Mouse (Mus musculus): ENCODE measurements at regions not wholly inside any gene's neighbourhood (a gene's known extent, or its start where the extent isn't known, plus 50 kb on each side); places are given as distances from the start of the nearest gene placed in this dataset.
"Not testable (repeated sequence)": the region's sequence is repeated elsewhere in the genome, so short reads cannot be mapped to it uniquely, and the experiment has no call there.

DNA sequence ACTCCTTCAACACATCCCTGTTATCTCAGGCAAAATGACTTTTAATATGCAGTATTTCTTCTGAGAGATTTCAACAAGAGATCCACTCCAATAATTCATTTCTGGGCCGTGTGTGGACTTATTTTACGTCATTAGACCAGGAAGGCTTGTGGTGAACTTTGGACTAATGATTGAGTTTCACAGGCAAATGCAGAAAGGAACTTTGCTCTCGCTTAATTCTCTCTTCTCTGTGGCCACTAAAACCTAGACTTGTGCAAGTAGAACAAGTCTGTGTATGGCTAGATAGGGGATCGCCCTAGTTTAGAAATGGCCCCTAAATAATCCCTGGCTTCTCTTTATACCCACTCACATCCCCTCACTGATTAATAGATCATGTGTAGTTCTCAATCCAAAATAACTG is 50.6 kb upstream of the Ppp1r12a start:
- H3K27ac ChIP-seq (ENCODE audit: low read depth), result peak overlapping the region; percentile 31; the same call in 1 of the 2 replicates
- ATAC-seq (peak; percentile 89), DNase-seq (no peak)
- H3K4me1 ChIP-seq (ENCODE audit: insufficient read depth), result no peaks in the 10 kb centered on the region; the same call in 1 of the 2 replicates
- TF ChIP-seq EP300 (IDR thresholded peaks at IDR 0.05; ENCODE audit: low read depth) (no peak), CTCF (IDR thresholded peaks at IDR 0.05; ENCODE audit: low read depth) (no peak)
- H3K9me3 ChIP-seq (ENCODE audit: low read length), result no peaks in the 10 kb centered on the region
- no peaks in the 10 kb centered on the region for H3K36me3 ChIP-seq (replicated peaks; ENCODE audit: insufficient read depth, low read length)
- H3K27me3 ChIP-seq (ENCODE audit: insufficient read depth, low read length), result no peaks in the 10 kb centered on the region
- no peak overlapping the region for H3K4me3 ChIP-seq (ENCODE audit: low read depth, low read length)
- no peak overlapping the region for H3K9ac ChIP-seq (replicated peaks)
- no peak overlapping the region for H3K4me2 ChIP-seq (ENCODE audit: low read depth, low read length)
- WGBS (ENCODE audit: insufficient replicate concordance), result 52% methylated on average over 4 of the region's 4 CpGs

DNA sequence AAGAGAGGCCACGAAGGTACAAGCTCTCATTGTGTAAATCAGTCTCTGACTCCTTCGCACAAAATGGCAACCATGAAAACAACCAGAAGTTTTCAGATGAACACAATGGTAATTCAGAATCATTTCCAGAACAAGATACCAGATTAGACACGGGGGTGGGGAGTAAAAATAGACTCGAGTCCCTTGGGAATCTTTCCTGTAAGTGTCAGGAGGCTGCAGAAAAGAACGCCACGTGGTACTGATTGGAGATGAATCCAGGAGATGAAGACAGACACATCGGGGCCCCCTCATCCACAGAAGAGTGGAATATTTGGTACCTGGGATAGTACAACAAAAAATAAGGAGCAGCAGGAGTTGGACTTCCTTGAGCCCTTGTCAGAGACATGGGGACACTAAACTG is 51.1 kb upstream of the Ppp1r12a start:
- Histone ChIP-seq H3K4me2 (ENCODE audit: low read depth, low read length) (no peak overlapping the region), H3K4me1 (ENCODE audit: insufficient read depth) (no peaks in the 10 kb centered on the region; the same call in 1 of the 2 replicates), H3K4me3 (ENCODE audit: low read depth, low read length) (no peak overlapping the region), H3K27me3 (ENCODE audit: insufficient read depth, low read length) (no peaks in the 10 kb centered on the region), H3K36me3 (replicated peaks; ENCODE audit: insufficient read depth, low read length) (no peaks in the 10 kb centered on the region), H3K9me3 (ENCODE audit: low read length) (no peaks in the 10 kb centered on the region), H3K27ac (ENCODE audit: low read depth) (no peak overlapping the region), H3K9ac (replicated peaks) (no peak overlapping the region)
- 70% methylated on average over 7 of the region's 7 CpGs for WGBS (ENCODE audit: insufficient replicate concordance)
- DNase-seq (no peak), ATAC-seq (no peak)
- TF ChIP-seq CTCF (IDR thresholded peaks at IDR 0.05; ENCODE audit: low read depth) (no peak), EP300 (IDR thresholded peaks at IDR 0.05; ENCODE audit: low read depth) (no peak)

DNA sequence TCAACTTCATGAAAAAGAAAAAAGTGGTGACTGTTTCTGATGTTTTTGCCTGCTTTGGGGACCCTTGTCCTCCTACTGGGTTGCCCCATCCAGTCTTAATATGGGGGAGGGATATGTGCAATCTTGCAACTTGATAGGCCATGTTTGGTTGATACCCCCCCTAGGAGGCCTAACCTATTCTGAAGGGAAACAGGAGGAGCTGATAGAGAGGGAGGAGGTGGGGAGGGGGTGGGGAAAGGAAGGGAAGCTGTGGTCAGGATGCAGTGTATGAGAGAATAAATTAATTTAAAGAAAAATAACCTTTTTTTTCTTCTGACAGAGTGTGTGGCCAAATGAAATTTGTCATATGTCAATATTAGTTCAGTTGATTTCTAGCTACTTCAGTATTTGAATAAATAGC is 51.8 kb upstream of the Ppp1r12a start:
- TF ChIP-seq CTCF (IDR thresholded peaks at IDR 0.05; ENCODE audit: low read depth), result no peak
- no peak overlapping the region for H3K4me2 ChIP-seq (ENCODE audit: low read depth, low read length)
- no peak for DNase-seq
- H3K4me3 ChIP-seq (ENCODE audit: low read depth, low read length), result no peak overlapping the region
- H3K36me3 ChIP-seq (replicated peaks; ENCODE audit: insufficient read depth, low read length), result no peaks in the 10 kb centered on the region
- no peaks in the 10 kb centered on the region for H3K27me3 ChIP-seq (ENCODE audit: insufficient read depth, low read length)
- H3K9ac ChIP-seq (replicated peaks), result no peak overlapping the region
- H3K27ac ChIP-seq (ENCODE audit: low read depth), result no peak overlapping the region
- H3K4me1 ChIP-seq (ENCODE audit: insufficient read depth), result no peaks in the 10 kb centered on the region; the same call in 1 of the 2 replicates
- H3K9me3 ChIP-seq (ENCODE audit: low read length), result no peaks in the 10 kb centered on the region
- ATAC-seq, result no peak

DNA sequence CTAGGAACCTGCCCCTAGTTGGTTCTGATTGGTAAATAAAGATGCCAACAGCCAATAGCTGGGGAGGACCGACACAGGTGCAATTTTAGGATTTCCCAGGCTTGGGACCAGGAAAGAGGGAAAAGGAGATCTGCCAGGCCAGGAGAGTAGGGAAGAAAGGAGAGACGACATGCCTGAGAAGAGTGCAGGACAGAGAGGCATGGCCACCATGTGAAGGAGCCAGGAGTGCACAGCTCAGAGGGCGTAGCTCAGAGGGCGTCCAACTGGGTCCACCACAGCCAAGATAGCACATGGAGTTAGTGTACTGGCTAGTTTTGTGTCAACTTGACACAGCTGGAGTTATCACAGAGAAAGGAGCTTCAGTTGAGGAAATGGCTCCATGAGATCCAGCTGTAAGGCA is 53.5 kb upstream of the Ppp1r12a start:
- not testable (repeated sequence) for ATAC-seq; H3K9me3 ChIP-seq (ENCODE audit: low read length); H3K27ac ChIP-seq (ENCODE audit: low read depth); DNase-seq; H3K4me1 ChIP-seq (ENCODE audit: insufficient read depth); H3K36me3 ChIP-seq (replicated peaks; ENCODE audit: insufficient read depth, low read length); H3K4me3 ChIP-seq (ENCODE audit: low read depth, low read length); H3K4me2 ChIP-seq (ENCODE audit: low read depth, low read length); H3K9ac ChIP-seq (replicated peaks); H3K27me3 ChIP-seq (ENCODE audit: insufficient read depth, low read length)
- 75% methylated on average over 4 of the region's 4 CpGs for WGBS (ENCODE audit: insufficient replicate concordance)

DNA sequence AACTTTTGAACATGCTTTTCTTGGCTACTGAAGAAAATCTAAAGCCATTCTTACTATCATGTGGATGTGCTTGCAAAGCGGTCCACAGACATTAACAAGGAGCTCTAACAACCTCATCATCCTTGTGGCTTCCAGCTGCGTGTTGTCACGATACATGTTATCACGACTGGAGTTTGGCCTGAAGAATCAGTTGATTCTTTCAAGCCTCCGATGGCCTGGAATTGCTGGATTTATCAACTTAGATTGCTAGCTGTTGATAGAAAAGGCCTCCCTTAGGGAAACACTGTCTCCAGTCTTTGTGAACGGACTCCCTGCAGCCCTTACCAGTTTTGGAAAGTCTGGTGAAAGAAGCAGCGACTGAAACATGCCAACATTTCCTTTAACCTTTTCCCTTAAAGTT is 60.5 kb upstream of the Ppp1r12a start:
- H3K4me2 ChIP-seq (ENCODE audit: low read depth, low read length), result no peak overlapping the region
- WGBS (ENCODE audit: insufficient replicate concordance), result 87% methylated on average over 7 of the region's 7 CpGs
- H3K9ac ChIP-seq (replicated peaks), result no peak overlapping the region
- no peaks in the 10 kb centered on the region for H3K36me3 ChIP-seq (replicated peaks; ENCODE audit: insufficient read depth, low read length)
- no peaks in the 10 kb centered on the region for H3K4me1 ChIP-seq (ENCODE audit: insufficient read depth)
- H3K27me3 ChIP-seq (ENCODE audit: insufficient read depth, low read length), result no peaks in the 10 kb centered on the region
- no peak for TF ChIP-seq EP300 (IDR thresholded peaks at IDR 0.05; ENCODE audit: low read depth)
- no peak for TF ChIP-seq CTCF (IDR thresholded peaks at IDR 0.05; ENCODE audit: low read depth)
- no peaks in the 10 kb centered on the region for H3K9me3 ChIP-seq (ENCODE audit: low read length)
- DNase-seq (no peak), ATAC-seq (no peak)
- H3K4me3 ChIP-seq (ENCODE audit: low read depth, low read length), result no peak overlapping the region
- no peak overlapping the region for H3K27ac ChIP-seq (ENCODE audit: low read depth)

DNA sequence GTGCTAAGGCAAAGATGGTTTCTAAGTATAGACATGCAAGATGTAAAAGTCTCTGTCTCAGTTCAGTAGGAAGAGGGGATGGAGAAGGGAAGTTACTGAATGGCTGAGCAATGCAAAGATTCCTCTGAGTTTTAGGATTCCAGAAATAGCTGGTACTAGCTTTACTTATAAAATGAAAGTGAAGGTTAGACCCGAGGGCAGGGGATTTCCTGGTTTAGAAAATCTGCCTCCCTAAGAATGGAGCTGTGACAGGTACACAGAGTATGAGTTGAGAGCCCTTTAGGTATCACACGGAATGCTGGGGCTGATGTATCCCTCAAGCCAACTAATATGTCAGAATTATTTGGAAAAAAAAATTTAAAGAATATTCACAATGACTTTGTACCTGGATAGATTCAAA is 69.0 kb upstream of the Ppp1r12a start:
- TF ChIP-seq EP300 (IDR thresholded peaks at IDR 0.05; ENCODE audit: low read depth), result no peak
- no peak for TF ChIP-seq CTCF (IDR thresholded peaks at IDR 0.05; ENCODE audit: low read depth)

DNA sequence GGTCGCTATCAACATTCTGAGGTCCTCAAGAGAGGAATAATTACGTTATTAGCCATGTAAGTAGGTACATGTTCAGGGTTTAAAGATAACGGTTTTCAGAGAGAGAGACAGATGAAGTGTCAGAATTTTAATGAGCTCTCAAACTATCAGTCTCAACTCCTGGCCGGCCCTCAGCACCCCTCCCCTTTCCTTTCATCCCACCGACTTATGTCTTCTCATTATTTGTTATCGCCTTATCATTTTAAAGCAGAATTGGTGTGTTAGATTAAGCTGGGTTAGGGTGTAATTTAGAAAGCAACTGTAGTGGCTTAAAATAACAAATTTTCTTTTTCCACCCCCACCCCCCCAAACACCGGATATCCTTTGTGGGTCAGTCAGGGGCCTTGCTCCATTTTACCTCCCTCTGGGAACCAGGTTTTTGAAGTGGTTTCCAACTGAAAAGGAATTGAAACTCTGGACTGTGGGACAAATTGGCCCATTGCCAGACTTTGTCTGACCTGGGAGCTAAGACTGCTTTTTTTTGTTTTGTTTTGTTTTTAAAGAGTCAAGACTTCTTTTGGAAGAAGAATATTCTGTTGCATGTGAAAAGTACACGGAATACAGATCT is 72.5 kb upstream of the Ppp1r12a start:
- TF ChIP-seq CTCF (IDR thresholded peaks at IDR 0.05; ENCODE audit: low read depth) (no peak), EP300 (IDR thresholded peaks at IDR 0.05; ENCODE audit: low read depth) (0 out of 2 replicates have a peak, but pooled peaks have one; percentile 18)

More for the DNA sequence above, 69.0 kb upstream of the Ppp1r12a start:
- DNase-seq (no peak), ATAC-seq (no peak)
- no peak overlapping the region for H3K4me3 ChIP-seq (ENCODE audit: low read depth, low read length)
- H3K36me3 ChIP-seq (replicated peaks; ENCODE audit: insufficient read depth, low read length), result no peaks in the 10 kb centered on the region
- H3K9ac ChIP-seq (replicated peaks), result no peak overlapping the region
- 56% methylated on average over 2 of the region's 2 CpGs for WGBS (ENCODE audit: insufficient replicate concordance)
- H3K9me3 ChIP-seq (ENCODE audit: low read length), result no peaks in the 10 kb centered on the region
- no peak overlapping the region for H3K4me2 ChIP-seq (ENCODE audit: low read depth, low read length)
- peaks cover 6% of the 10 kb centered on the region for H3K4me1 ChIP-seq (ENCODE audit: insufficient read depth)
- H3K27me3 ChIP-seq (ENCODE audit: insufficient read depth, low read length), result no peaks in the 10 kb centered on the region
- H3K27ac ChIP-seq (ENCODE audit: low read depth), result no peak overlapping the region

More for the DNA sequence above, 72.5 kb upstream of the Ppp1r12a start:
- Histone ChIP-seq H3K27me3 (ENCODE audit: insufficient read depth, low read length) (no peaks in the 10 kb centered on the region), H3K4me2 (ENCODE audit: low read depth, low read length) (peak overlapping the region; percentile 5), H3K27ac (ENCODE audit: low read depth) (no peak overlapping the region), H3K9ac (replicated peaks) (no peak overlapping the region), H3K9me3 (ENCODE audit: low read length) (no peaks in the 10 kb centered on the region), H3K4me1 (ENCODE audit: insufficient read depth) (peaks cover 6% of the 10 kb centered on the region), H3K4me3 (ENCODE audit: low read depth, low read length) (no peak overlapping the region), H3K36me3 (replicated peaks; ENCODE audit: insufficient read depth, low read length) (no peaks in the 10 kb centered on the region)
- DNase-seq, result peak; percentile 33
- WGBS (ENCODE audit: insufficient replicate concordance), result 33% methylated on average over 8 of the region's 8 CpGs
- ATAC-seq, result 0 out of 2 replicates have a peak, but pooled peaks have one; percentile 29

Data from liver, postnatal 0 days (tissue).